Mouse (Mus musculus) stomach, postnatal 0 days (tissue): ENCODE measurements around the gene Mta2.
A peak's percentile ranks its signal among the peaks of the same experiment; 100 is the strongest.

Experiments used
- CTCF ChIP-seq: IDR thresholded peaks from 2 replicates; pipeline ENCODE4 v1.5.1; 2016; ENCODE audit warnings: antibody characterized with exemption, low read depth, mild to moderate bottlenecking, moderate library complexity
- EP300 ChIP-seq: optimal IDR thresholded peaks from 2 replicates; pipeline ENCODE3; 2016; ENCODE audit warnings: antibody characterized with exemption

DNA sequence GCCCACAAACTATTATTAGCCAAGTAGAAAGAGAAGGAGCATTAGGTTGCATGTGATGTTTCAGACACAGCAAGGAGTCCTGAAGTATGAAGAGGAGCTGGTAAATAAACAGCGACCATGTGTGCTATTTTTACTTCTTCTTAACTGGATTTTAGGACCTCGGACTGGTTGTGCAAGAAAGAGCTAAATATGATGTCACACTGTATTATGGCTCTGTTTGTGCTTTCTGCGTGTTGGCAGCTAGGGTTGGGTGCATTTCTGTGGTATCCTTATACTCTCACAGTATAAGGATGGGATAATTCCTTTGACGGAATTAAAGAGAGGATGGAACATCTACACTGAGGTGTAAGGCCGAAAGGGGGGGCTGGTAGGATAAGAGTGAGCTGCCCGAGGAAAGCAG lies 3.6 kb downstream of the Mta2 start:
- TF ChIP-seq CTCF (0 out of 2 replicates have a peak, but pooled peaks have one; percentile 7), EP300 (no peak)
